Mouse (Mus musculus): ENCODE measurements around the gene 9530002B09Rik. TPM values are rescaled to one million over a fixed set of nuclear protein-coding genes. Genes with fewer than 3 reads are reported as not detected.

Gene 9530002B09Rik
- total RNA-seq (2014; rRNA removed), result not detected in 2 replicates
- polyA plus RNA-seq (2015; fragmentation: Nextera tagmentation; extraction: Ambion mirVana), result not detected in 2 replicates

DNA sequence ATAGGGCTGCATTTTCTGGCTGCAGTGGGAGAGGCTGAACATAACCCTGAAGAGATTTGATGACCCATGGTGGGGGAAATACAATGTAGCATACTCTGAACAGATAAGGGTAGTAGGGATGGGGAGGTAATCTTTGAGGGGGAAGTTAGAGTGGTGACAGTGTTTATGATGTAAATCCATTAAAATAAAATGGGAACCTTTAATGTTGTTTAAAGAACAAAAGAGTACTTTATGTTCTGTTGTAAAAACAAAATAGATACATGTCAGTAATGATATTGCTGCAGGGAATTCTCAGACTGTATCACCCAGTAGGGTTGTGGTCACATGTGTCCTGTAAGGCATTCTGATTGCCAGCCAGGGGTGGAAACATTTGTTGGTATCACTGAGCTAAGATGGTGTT, at the start of gene 9530002B09Rik:
9530002B09Rik (plus strand) TSS at position 301 of the 400 bp plus-strand sequence.
- H3K27ac ChIP-seq, result no peak within 1 kb of the TSS
- H3K4me3 ChIP-seq (ENCODE audit: low read length), result no peak within 1 kb of the TSS
- ATAC-seq, result no peak

More for the DNA sequence above, at the start of gene 9530002B09Rik:
- H3K9ac ChIP-seq (replicated peaks; ENCODE audit: low read length), result no peak within 1 kb of the TSS
- no peak for TF ChIP-seq CTCF (IDR thresholded peaks at IDR 0.05; ENCODE audit: low read depth)
- no peaks in the 10 kb centered on the region for H3K36me3 ChIP-seq (ENCODE audit: insufficient read depth, low read length)
- H3K9me3 ChIP-seq (ENCODE audit: low read length), result peaks cover 10% of the 10 kb centered on the region; the same call in 1 of the 2 replicates
- no peaks in the 10 kb centered on the region for H3K27me3 ChIP-seq (ENCODE audit: insufficient read depth, low read length)
- H3K4me2 ChIP-seq (ENCODE audit: low read depth, low read length), result no peak within 1 kb of the TSS
- H3K4me1 ChIP-seq (ENCODE audit: insufficient read depth, low read length), result no peaks in the 10 kb centered on the region
- no peak for DNase-seq (ENCODE audit: low spot score)

Other genes with a start within 250 kb of the 9530002B09Rik start
- gene Ppt1, start 147.0 kb downstream of the 9530002B09Rik start, total RNA-seq (2014; rRNA removed), result 29.0 and 36.4 TPM in 2 replicates
- gene Ppt1, start 147.0 kb downstream of the 9530002B09Rik start, polyA plus RNA-seq (2015; fragmentation: Nextera tagmentation; extraction: Ambion mirVana), result 88.5 and 89.7 TPM in 2 replicates
- 133 and 141 TPM in 2 replicates for gene Cap1, start 196.8 kb downstream of the 9530002B09Rik start, total RNA-seq (2014; rRNA removed)
- gene Cap1, start 196.8 kb downstream of the 9530002B09Rik start, polyA plus RNA-seq (2015; fragmentation: Nextera tagmentation; extraction: Ambion mirVana), result 59.9 and 60.1 TPM in 2 replicates

Data from hindbrain, postnatal 0 days (tissue).